Mouse (Mus musculus) regulatory T cell (primary cell): Measurements from ENCODE around the gene Rab14.

Experiments
- in situ Hi-C: fragments of 300-600 bp; cut with MboI, MseI; formaldehyde crosslinking; loops from one replicate; pipeline ENCODE4 v1.15.1; 2025; ENCODE audit warnings: high pct_unique_total_duplicates

Gene Rab14

GRCm38 (mm10) chr2:35200898-35201668 lies at the start of gene Rab14:
TSS of gene Rab14 (minus strand) at chr2:35201120.
- in situ Hi-C loops, result no loop called here

GRCm38 (mm10) chr2:35247763-35248162 lies 46.8 kb upstream of the Rab14 start:
- in situ Hi-C loops, result no loop called here

GRCm38 (mm10) chr2:35244241-35244640 lies 43.3 kb upstream of the Rab14 start:
- in situ Hi-C loops, result no loop called here

- in situ Hi-C loops, result no loop called here
Measured at GRCm38 (mm10) chr2:35235021-35235420, 34.1 kb upstream of the Rab14 start.

GRCm38 (mm10) chr2:35233898-35234297 lies 33.0 kb upstream of the Rab14 start:
- in situ Hi-C loops, result no loop called here

GRCm38 (mm10) chr2:35232595-35233445 lies 31.9 kb upstream of the Rab14 start:
- in situ Hi-C loops, result no loop called here

- in situ Hi-C loops, result no loop called here
Measured at GRCm38 (mm10) chr2:35231871-35232270, 31.0 kb upstream of the Rab14 start.

GRCm38 (mm10) chr2:35230215-35230614 lies 29.3 kb upstream of the Rab14 start:
- in situ Hi-C loops, result no loop called here

- in situ Hi-C loops, result no loop called here
Measured at GRCm38 (mm10) chr2:35228145-35228544, 27.2 kb upstream of the Rab14 start.

- in situ Hi-C loops, result no loop called here
Measured at GRCm38 (mm10) chr2:35224285-35224684, 23.4 kb upstream of the Rab14 start.

- in situ Hi-C loops, result no loop called here
Measured at GRCm38 (mm10) chr2:35222822-35223391, 22.0 kb upstream of the Rab14 start.

- in situ Hi-C loops, result no loop called here
Measured at GRCm38 (mm10) chr2:35218736-35219135, 17.8 kb upstream of the Rab14 start.

GRCm38 (mm10) chr2:35216701-35217100 lies 15.8 kb upstream of the Rab14 start:
- in situ Hi-C loops, result no loop called here

- in situ Hi-C loops, result no loop called here
Measured at GRCm38 (mm10) chr2:35215363-35215762, 14.4 kb upstream of the Rab14 start.

GRCm38 (mm10) chr2:35214881-35215358 lies 14.0 kb upstream of the Rab14 start:
- in situ Hi-C loops, result loop anchor here (5.0 kb wide), 1 partner anchor 52 kb away; no protein-coding TSS in a partner anchor

- in situ Hi-C loops, result loop anchor here (5.0 kb wide), 1 partner anchor 54 kb away; no protein-coding TSS in a partner anchor
Measured at GRCm38 (mm10) chr2:35213345-35213910, 12.5 kb upstream of the Rab14 start.

- in situ Hi-C loops, result loop anchor here (5.0 kb wide), 1 partner anchor 56 kb away; no protein-coding TSS in a partner anchor
Measured at GRCm38 (mm10) chr2:35211681-35212080, 10.8 kb upstream of the Rab14 start.

GRCm38 (mm10) chr2:35208931-35209665 lies 8.2 kb upstream of the Rab14 start:
- in situ Hi-C loops, result no loop called here

GRCm38 (mm10) chr2:35208054-35208453 lies 7.1 kb upstream of the Rab14 start:
- in situ Hi-C loops, result no loop called here

GRCm38 (mm10) chr2:35206761-35207160 lies 5.8 kb upstream of the Rab14 start:
- in situ Hi-C loops, result no loop called here

- in situ Hi-C loops, result no loop called here
Measured at GRCm38 (mm10) chr2:35203729-35204128, 2.8 kb upstream of the Rab14 start.
